ENCODE assay signal across 8 mouse cellular contexts in genomic region chr17:85189227-85190127, GRCm38 (mm10).
A peak's percentile ranks its signal among the peaks of the same experiment; 100 is the strongest.
DNase-seq lines count a peak whose midpoint lies in the region; ATAC-seq lines count a peak whose summit lies in the region.

No protein-coding gene starts in this region.

- no peaks in the 10 kb centered on the region for H3K9me3 ChIP-seq in embryonic facial prominence, embryonic 12.5 days
- no peaks in the 10 kb centered on the region for H3K9me3 ChIP-seq in midbrain, embryonic 12.5 days

- H3K27me3 ChIP-seq in embryonic facial prominence, embryonic 12.5 days = no peaks in the 10 kb centered on the region
- H3K27me3 ChIP-seq in midbrain, embryonic 12.5 days = peaks cover 17% of the 10 kb centered on the region; the same call in 1 of the 2 replicates

- intact Hi-C loops in left cerebral cortex, postnatal 4 days (cut with DNase I) = loop anchor here (5.0 to 10.0 kb wide), 4 partner anchors 65 to 443 kb away; no protein-coding TSS in a partner anchor

- peak; percentile 71; the same call in 1 of the 2 replicates for ATAC-seq in embryonic facial prominence, embryonic 12.5 days (ENCODE audit: insufficient number of reproducible peaks, insufficient read depth, low FRiP score, low TSS enrichment)
- peak; percentile 83 for ATAC-seq in midbrain, embryonic 12.5 days (ENCODE audit: low FRiP score, low read depth)

- H3K4me1 ChIP-seq in embryonic facial prominence, embryonic 12.5 days = peaks cover 7% of the 10 kb centered on the region
- H3K4me1 ChIP-seq in midbrain, embryonic 12.5 days = peaks cover 4% of the 10 kb centered on the region; the same call in 1 of the 2 replicates

- peak overlapping the region; percentile 35 for H3K4me2 ChIP-seq in embryonic facial prominence, embryonic 12.5 days (replicated peaks)
- peak overlapping the region; percentile 24 for H3K4me2 ChIP-seq in midbrain, embryonic 12.5 days (replicated peaks)

- peak; percentile 62 for DNase-seq in 3134 (ENCODE audit: extremely low read depth, insufficient read length, low spot score)
- DNase-seq in adrenal gland, postnatal 25 days = peak; percentile 81
- peak; percentile 96 for DNase-seq in heart, adult 11 months
- DNase-seq in kidney, adult 11 months = peak; percentile 85
- peak; percentile 81 for DNase-seq in left cerebral cortex, postnatal 4 days
- peak; percentile 67 for DNase-seq in skeletal muscle tissue, adult 2 months (ENCODE audit: low read depth, low spot score)

- H3K36me3 ChIP-seq in embryonic facial prominence, embryonic 12.5 days = no peaks in the 10 kb centered on the region
- H3K36me3 ChIP-seq in midbrain, embryonic 12.5 days = no peaks in the 10 kb centered on the region

- H3K4me3 ChIP-seq in embryonic facial prominence, embryonic 12.5 days = no peak overlapping the region
- no peak overlapping the region for H3K4me3 ChIP-seq in midbrain, embryonic 12.5 days

- no peak overlapping the region for H3K27ac ChIP-seq in embryonic facial prominence, embryonic 12.5 days
- no peak overlapping the region for H3K27ac ChIP-seq in midbrain, embryonic 12.5 days (replicated peaks)

- WGBS in embryonic facial prominence, embryonic 12.5 days = 4% methylated on average over 14 of the region's 14 CpGs
- 4% methylated on average over 14 of the region's 14 CpGs for WGBS in midbrain, embryonic 12.5 days

- no peak overlapping the region for H3K9ac ChIP-seq in embryonic facial prominence, embryonic 12.5 days
- H3K9ac ChIP-seq in midbrain, embryonic 12.5 days (replicated peaks) = no peak overlapping the region
